In the genomic region with DNA sequence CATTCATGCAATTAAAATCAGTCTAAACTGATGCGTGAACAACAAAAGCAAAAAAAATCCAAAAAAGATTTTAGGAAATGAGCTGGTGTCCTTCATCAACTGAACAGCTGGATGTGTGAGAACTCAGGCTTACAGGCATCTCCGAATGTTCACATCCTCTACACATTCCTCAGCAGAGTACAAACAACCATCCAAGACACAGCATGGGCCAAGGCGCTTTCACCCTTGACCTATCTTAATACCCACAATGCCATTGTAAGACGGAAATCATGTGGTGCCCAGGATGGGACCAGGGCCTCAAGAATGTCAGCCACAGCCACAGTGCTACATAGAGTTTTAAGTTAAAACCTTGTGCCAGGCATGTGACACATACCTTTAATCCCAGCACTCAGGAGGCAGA, we compare ENCODE assay signal across 23 mouse cellular contexts.
"Had no signal": no experiment of that assay in that cellular context is flagged by ENCODE, and none has a peak within 500 bp of the region (broad histone marks: within the 10 kb centered on the region; RNA-seq: fewer than 3 reads in every experiment).

No protein-coding gene starts in this region.

- H3K36me3 ChIP-seq: heart, embryonic 10.5 days; heart, embryonic 12.5 days; hindbrain, embryonic 13.5 days; hindbrain, embryonic 15.5 days; intestine, embryonic 15.5 days; limb, embryonic 15.5 days; liver, embryonic 12.5 days had no signal

- DNase-seq: gastrocnemius, postnatal 14 days; gastrocnemius, postnatal 36 days; heart, postnatal 10 days; kidney, adult 18-20 months; kidney, adult 8-10 months; kidney, postnatal 10 days; kidney, postnatal 4 days; layer of hippocampus, adult 9-11 months; layer of hippocampus, postnatal 36 days; left cerebral cortex, postnatal 4 days had no signal

- H3K27me3 ChIP-seq: heart, embryonic 12.5 days; hindbrain, embryonic 13.5 days; hindbrain, embryonic 15.5 days; intestine, embryonic 15.5 days; limb, embryonic 13.5 days; limb, embryonic 15.5 days; liver, embryonic 12.5 days had no signal

- ATAC-seq: hindbrain, postnatal 0 days; inflammation-experienced regulatory T-cells, adult 6 months; intestine, embryonic 15.5 days; intestine, postnatal 0 days; liver, embryonic 12.5 days had no signal

- H3K27ac ChIP-seq: heart, embryonic 10.5 days; hindbrain, embryonic 13.5 days; hindbrain, embryonic 15.5 days; hindbrain, postnatal 0 days; intestine, embryonic 15.5 days; layer of hippocampus, adult 2 months; limb, embryonic 13.5 days; limb, embryonic 15.5 days; liver, embryonic 12.5 days; liver, embryonic 14.5 days had no signal

- H3K4me3 ChIP-seq: heart, embryonic 10.5 days; heart, embryonic 12.5 days; hindbrain, embryonic 13.5 days; hindbrain, embryonic 15.5 days; intestine, embryonic 15.5 days; layer of hippocampus, adult 2 months; limb, embryonic 13.5 days; limb, embryonic 15.5 days; liver, embryonic 12.5 days had no signal
